Mouse (Mus musculus): ENCODE measurements around the gene Aspm. TPM values are rescaled to one million over a fixed set of nuclear protein-coding genes. Genes with fewer than 3 reads are reported as not detected.

Aspm gene
- polyA plus RNA-seq, 1 experiment from 2014 or later: 28.8 TPM

DNA sequence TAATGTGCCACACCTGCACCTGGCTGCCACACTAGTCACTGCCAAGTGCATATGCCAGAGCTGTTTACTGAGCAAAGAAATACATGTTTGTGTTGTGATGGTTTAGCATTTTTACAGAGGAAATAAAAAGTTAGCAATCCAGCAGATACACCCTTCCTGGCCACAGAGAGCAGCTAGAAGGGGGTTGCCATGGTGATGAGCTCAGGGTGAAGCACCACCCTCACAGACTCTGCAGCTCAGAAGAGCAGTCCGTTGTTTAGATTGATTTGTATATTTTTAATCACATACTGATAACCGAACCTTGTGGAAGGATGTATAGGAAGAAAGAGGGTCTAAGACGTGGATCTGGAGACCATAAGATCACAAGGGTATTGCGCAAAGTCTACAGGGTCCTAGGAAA lies 26.6 kb downstream of the Aspm start:
- Histone ChIP-seq H3K4me3 (ENCODE audit: low read length) (no peak overlapping the region), H3K27me3 (ENCODE audit: control insufficient read depth, insufficient read depth, low read length) (no peaks in the 10 kb centered on the region), H3K4me2 (replicated peaks; ENCODE audit: low read depth, low read length) (no peak overlapping the region), H3K9me3 (ENCODE audit: control insufficient read depth, low read length) (no peaks in the 10 kb centered on the region), H3K4me1 (ENCODE audit: control insufficient read depth, insufficient read depth, low read length) (no peaks in the 10 kb centered on the region), H3K9ac (ENCODE audit: low read depth, low read length) (no peak overlapping the region), H3K36me3 (ENCODE audit: control insufficient read depth, insufficient read depth, low read length) (peaks cover 73% of the 10 kb centered on the region), H3K27ac (ENCODE audit: low read depth, low read length) (no peak overlapping the region)
- ATAC-seq (ENCODE audit: low FRiP score, low TSS enrichment): no peak
- 92% methylated on average over 4 of the region's 4 CpGs for WGBS

GRCm38 (mm10) chr1:139494630-139495029 lies 40.1 kb downstream of the Aspm start:
- ATAC-seq (ENCODE audit: low FRiP score, low TSS enrichment): no peak
- WGBS: 85% methylated on average over 3 of the region's 3 CpGs
- H3K36me3 ChIP-seq (ENCODE audit: control insufficient read depth, insufficient read depth, low read length): peaks cover 37% of the 10 kb centered on the region
- no peak overlapping the region for H3K4me2 ChIP-seq (replicated peaks; ENCODE audit: low read depth, low read length)
- no peaks in the 10 kb centered on the region for H3K4me1 ChIP-seq (ENCODE audit: control insufficient read depth, insufficient read depth, low read length)
- H3K4me3 ChIP-seq (ENCODE audit: low read length): no peak overlapping the region
- H3K9ac ChIP-seq (ENCODE audit: low read depth, low read length): no peak overlapping the region
- no peaks in the 10 kb centered on the region for H3K27me3 ChIP-seq (ENCODE audit: control insufficient read depth, insufficient read depth, low read length)
- no peak overlapping the region for H3K27ac ChIP-seq (ENCODE audit: low read depth, low read length)
- no peaks in the 10 kb centered on the region for H3K9me3 ChIP-seq (ENCODE audit: control insufficient read depth, low read length)

DNA sequence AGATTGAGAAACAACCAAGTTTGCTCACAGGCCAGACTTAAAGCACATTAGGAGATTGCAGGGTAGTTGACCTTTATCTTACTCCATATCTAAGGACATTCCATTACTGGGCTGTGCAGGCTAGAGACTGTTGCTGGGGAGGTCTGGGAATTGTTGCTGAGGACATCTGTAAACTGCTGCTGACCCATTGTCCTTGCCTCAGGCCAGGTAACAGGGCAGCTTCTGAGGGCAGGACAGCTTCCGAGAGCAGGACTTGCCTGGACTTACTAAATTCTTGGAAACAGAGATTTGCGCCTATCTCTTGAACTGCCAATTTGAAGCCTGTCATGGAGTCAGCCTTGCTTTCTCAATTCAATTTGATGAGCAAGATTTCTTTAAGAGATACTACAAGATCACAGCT lies 40.8 kb downstream of the Aspm start:
- Histone ChIP-seq H3K4me1 (ENCODE audit: control insufficient read depth, insufficient read depth, low read length) (no peaks in the 10 kb centered on the region), H3K4me3 (ENCODE audit: low read length) (no peak overlapping the region), H3K27ac (ENCODE audit: low read depth, low read length) (no peak overlapping the region), H3K36me3 (ENCODE audit: control insufficient read depth, insufficient read depth, low read length) (peaks cover 30% of the 10 kb centered on the region), H3K4me2 (replicated peaks; ENCODE audit: low read depth, low read length) (no peak overlapping the region), H3K27me3 (ENCODE audit: control insufficient read depth, insufficient read depth, low read length) (no peaks in the 10 kb centered on the region), H3K9ac (ENCODE audit: low read depth, low read length) (0 out of 2 replicates have a peak overlapping the region, but pooled peaks have one; percentile 18), H3K9me3 (ENCODE audit: control insufficient read depth, low read length) (no peaks in the 10 kb centered on the region)
- 86% methylated on average over 2 of the region's 2 CpGs for WGBS
- no peak for ATAC-seq (ENCODE audit: low FRiP score, low TSS enrichment)

- H3K27ac ChIP-seq (ENCODE audit: low read depth, low read length): no peak overlapping the region
- no peak for ATAC-seq (ENCODE audit: low FRiP score, low TSS enrichment)
- no peaks in the 10 kb centered on the region for H3K27me3 ChIP-seq (ENCODE audit: control insufficient read depth, insufficient read depth, low read length)
- WGBS: 77% methylated on average over 3 of the region's 3 CpGs
- H3K4me1 ChIP-seq (ENCODE audit: control insufficient read depth, insufficient read depth, low read length): no peaks in the 10 kb centered on the region
- H3K9ac ChIP-seq (ENCODE audit: low read depth, low read length): no peak overlapping the region
- H3K4me2 ChIP-seq (replicated peaks; ENCODE audit: low read depth, low read length): no peak overlapping the region
- H3K36me3 ChIP-seq (ENCODE audit: control insufficient read depth, insufficient read depth, low read length): peaks cover 23% of the 10 kb centered on the region
- no peak overlapping the region for H3K4me3 ChIP-seq (ENCODE audit: low read length)
- no peaks in the 10 kb centered on the region for H3K9me3 ChIP-seq (ENCODE audit: control insufficient read depth, low read length)
These were observed 41.6 kb downstream of the Aspm start for GRCm38 (mm10) chr1:139496212-139496611.

DNA sequence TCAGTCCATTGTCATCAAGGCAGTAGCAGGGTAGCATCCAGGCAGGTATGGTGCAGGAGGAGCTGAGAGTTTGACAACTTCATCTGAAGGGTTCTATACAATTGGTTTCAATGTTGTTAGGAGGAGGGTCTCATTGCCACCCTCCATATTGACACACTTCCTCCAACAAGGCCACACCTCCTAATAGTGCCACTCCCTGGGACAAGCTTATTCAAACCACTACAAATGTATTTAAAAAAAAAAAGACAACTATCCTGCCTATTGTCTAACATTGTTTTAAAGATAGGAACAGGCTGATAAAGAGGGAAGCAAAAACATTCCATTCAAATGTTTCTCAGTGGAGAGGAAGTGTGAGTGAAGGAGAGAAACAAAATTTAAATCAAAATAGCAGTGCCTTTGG lies 45.2 kb downstream of the Aspm start:
- Histone ChIP-seq H3K9me3 (ENCODE audit: control insufficient read depth, low read length) (no peaks in the 10 kb centered on the region), H3K27ac (ENCODE audit: low read depth, low read length) (no peak overlapping the region), H3K27me3 (ENCODE audit: control insufficient read depth, insufficient read depth, low read length) (no peaks in the 10 kb centered on the region), H3K4me2 (replicated peaks; ENCODE audit: low read depth, low read length) (no peak overlapping the region), H3K36me3 (ENCODE audit: control insufficient read depth, insufficient read depth, low read length) (no peaks in the 10 kb centered on the region), H3K9ac (ENCODE audit: low read depth, low read length) (no peak overlapping the region), H3K4me1 (ENCODE audit: control insufficient read depth, insufficient read depth, low read length) (no peaks in the 10 kb centered on the region), H3K4me3 (ENCODE audit: low read length) (no peak overlapping the region)
- ATAC-seq (ENCODE audit: low FRiP score, low TSS enrichment): no peak

DNA sequence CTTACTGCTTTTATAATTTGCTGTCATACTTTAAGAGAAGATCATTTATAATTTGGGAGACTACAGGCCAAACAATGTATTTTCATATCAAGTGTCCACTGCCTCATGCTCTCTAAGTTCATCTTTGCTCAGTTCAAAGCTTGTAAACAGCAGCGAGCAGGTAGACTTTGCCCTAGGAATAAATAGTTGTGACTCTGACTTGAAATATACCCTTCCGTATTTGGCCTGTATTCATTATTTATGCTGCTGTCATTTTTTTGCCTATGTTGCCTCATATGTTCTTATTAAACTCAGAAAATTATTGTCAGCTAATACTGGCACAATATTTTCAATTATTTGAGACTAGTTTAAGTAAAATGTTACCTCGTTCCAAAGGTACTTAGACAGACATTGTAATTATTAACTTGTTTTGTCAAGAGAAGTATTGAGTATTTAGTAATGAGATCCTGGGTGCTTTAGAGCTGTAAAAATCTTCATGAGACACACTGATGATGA lies 46.7 kb downstream of the Aspm start, which contains the start of gene F13b:
TSS of gene F13b (plus strand) at position 445 of the 495 bp plus-strand sequence.
- no peak within 1 kb of the TSS for H3K27ac ChIP-seq (ENCODE audit: low read depth, low read length)
- H3K27me3 ChIP-seq (ENCODE audit: control insufficient read depth, insufficient read depth, low read length): no peaks in the 10 kb centered on the region
- WGBS: 88% methylated on average over 3 of the region's 3 CpGs

DNA sequence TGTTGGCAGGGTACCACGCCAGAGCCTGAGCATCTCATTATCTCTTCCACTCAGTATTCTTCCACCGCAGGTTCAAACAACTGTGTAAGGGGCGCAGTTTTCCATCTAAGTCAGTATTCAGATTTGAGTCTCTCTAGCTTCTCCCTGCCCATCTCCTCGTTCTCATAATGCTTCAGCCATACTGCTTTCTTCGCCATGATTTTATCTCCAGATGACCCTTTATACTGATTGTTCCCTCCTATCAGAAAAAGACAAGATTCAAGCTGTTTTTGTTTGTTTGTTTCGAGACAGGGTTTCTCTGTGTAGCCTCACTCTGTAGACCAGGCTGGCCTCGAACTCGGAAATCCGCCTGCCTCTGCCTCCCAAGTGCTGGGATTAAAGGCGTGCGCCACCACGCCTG lies 60.0 kb downstream of the Aspm start:
- Histone ChIP-seq H3K9ac (ENCODE audit: low read depth, low read length) (no peak overlapping the region), H3K36me3 (ENCODE audit: control insufficient read depth, insufficient read depth, low read length) (no peaks in the 10 kb centered on the region), H3K27ac (ENCODE audit: low read depth, low read length) (no peak overlapping the region), H3K4me2 (replicated peaks; ENCODE audit: low read depth, low read length) (no peak overlapping the region), H3K4me1 (ENCODE audit: control insufficient read depth, insufficient read depth, low read length) (no peaks in the 10 kb centered on the region), H3K27me3 (ENCODE audit: control insufficient read depth, insufficient read depth, low read length) (no peaks in the 10 kb centered on the region), H3K9me3 (ENCODE audit: control insufficient read depth, low read length) (no peaks in the 10 kb centered on the region), H3K4me3 (ENCODE audit: low read length) (no peak overlapping the region)
- WGBS: 88% methylated on average over 12 of the region's 12 CpGs
- ATAC-seq (ENCODE audit: low FRiP score, low TSS enrichment): no peak

More for the DNA sequence above, 46.7 kb downstream of the Aspm start, which contains the start of gene F13b:
- Histone ChIP-seq H3K9me3 (ENCODE audit: control insufficient read depth, low read length) (no peaks in the 10 kb centered on the region), H3K4me1 (ENCODE audit: control insufficient read depth, insufficient read depth, low read length) (no peaks in the 10 kb centered on the region), H3K36me3 (ENCODE audit: control insufficient read depth, insufficient read depth, low read length) (no peaks in the 10 kb centered on the region), H3K4me3 (ENCODE audit: low read length) (no peak within 1 kb of the TSS), H3K4me2 (replicated peaks; ENCODE audit: low read depth, low read length) (no peak within 1 kb of the TSS), H3K9ac (ENCODE audit: low read depth, low read length) (no peak within 1 kb of the TSS)
- no peak for ATAC-seq (ENCODE audit: low FRiP score, low TSS enrichment)

Other genes with a start within 250 kb of the Aspm start
- 0.14 and 0.16 TPM in 2 replicates for gene Crb1, start 77.7 kb upstream of the Aspm start, polyA plus RNA-seq (2014; fragmentation: Nextera tagmentation; extraction: Ambion mirVana)
- 9.1 and 15.4 TPM in 2 replicates for gene Zbtb41, start 32.5 kb upstream of the Aspm start, polyA plus RNA-seq (2014; fragmentation: Nextera tagmentation; extraction: Ambion mirVana)
- gene F13b, start 46.9 kb downstream of the Aspm start, polyA plus RNA-seq (2014; fragmentation: Nextera tagmentation; extraction: Ambion mirVana): not detected in 2 replicates
- not detected in 2 replicates for gene Cfhr1, start 105.5 kb downstream of the Aspm start, polyA plus RNA-seq (2014; fragmentation: Nextera tagmentation; extraction: Ambion mirVana)